In genomic region chr5:106963584-106964512, GRCm38 (mm10) we compare ENCODE assay signal across 8 mouse cellular contexts. TPM values are rescaled to one million over a fixed set of nuclear protein-coding genes. Genes with fewer than 3 reads are reported as not detected.
DNase-seq lines count a peak whose midpoint lies in the region; ATAC-seq and TF ChIP-seq lines count a peak whose summit lies in the region.

TSS of gene Cdc7 (plus strand) at chr5:106964322.

- H3K27me3 ChIP-seq in forebrain, embryonic 15.5 days: no peaks in the 10 kb centered on the region
- H3K27me3 ChIP-seq in lung, embryonic 14.5 days (ENCODE audit: insufficient read depth, low read length): no peaks in the 10 kb centered on the region
- H3K27me3 ChIP-seq in thymus, adult 2 months (ENCODE audit: control insufficient read depth, insufficient read depth, low read length): no peaks in the 10 kb centered on the region

- TF ChIP-seq POLR2A in olfactory bulb, adult 2 months (IDR thresholded peaks at IDR 0.05; ENCODE audit: insufficient read depth, low read depth, low read length): peak; percentile 43; the same call in 1 of the 2 replicates
- TF ChIP-seq POLR2A in thymus, adult 2 months (IDR thresholded peaks at IDR 0.05; ENCODE audit: control insufficient read depth, extremely low read depth, insufficient read depth, low read length, poor library complexity): peak; percentile 37; the same call in 1 of the 2 replicates

- ATAC-seq in forebrain, embryonic 15.5 days (replicated peaks): peak; percentile 96
- peak; percentile 93 for ATAC-seq in lung, embryonic 14.5 days (ENCODE audit: insufficient read depth)

- peak within 1 kb of the TSS; percentile 84 for H3K9ac ChIP-seq in forebrain, embryonic 15.5 days (replicated peaks)
- H3K9ac ChIP-seq in lung, embryonic 14.5 days: peak within 1 kb of the TSS; percentile 76

- 5% methylated on average over 54 of the region's 54 CpGs for WGBS in forebrain, embryonic 15.5 days
- 5% methylated on average over 52 of the region's 54 CpGs for WGBS in lung, embryonic 14.5 days
- 6% methylated on average over 54 of the region's 54 CpGs for WGBS in olfactory bulb, adult 2 months
- WGBS in thymus, adult 2 months: 8% methylated on average over 54 of the region's 54 CpGs

- H3K9me3 ChIP-seq in forebrain, embryonic 15.5 days: no peaks in the 10 kb centered on the region
- no peaks in the 10 kb centered on the region for H3K9me3 ChIP-seq in lung, embryonic 14.5 days (ENCODE audit: low read depth, low read length)

- intact Hi-C loops in heart, postnatal 36 days (cut with DNase I): loop anchor here (10.0 kb wide), 2 partner anchors 99 to 631 kb away; partner anchors contain the start of genes Glmn and Rpap2

- H3K4me1 ChIP-seq in forebrain, embryonic 15.5 days: peaks cover 15% of the 10 kb centered on the region
- H3K4me1 ChIP-seq in lung, embryonic 14.5 days (ENCODE audit: insufficient read depth): 0 out of 2 replicates have a peak, but pooled peaks cover 5% of the 10 kb centered on the region
- 0 out of 2 replicates have a peak, but pooled peaks cover 2% of the 10 kb centered on the region for H3K4me1 ChIP-seq in olfactory bulb, adult 2 months (ENCODE audit: control insufficient read depth, insufficient read depth, low read length)
- peaks cover 3% of the 10 kb centered on the region for H3K4me1 ChIP-seq in thymus, adult 2 months (replicated peaks; ENCODE audit: control insufficient read depth, insufficient read depth, low read length)

- H3K4me2 ChIP-seq in forebrain, embryonic 15.5 days (replicated peaks): peak within 1 kb of the TSS; percentile 80
- peak within 1 kb of the TSS; percentile 85 for H3K4me2 ChIP-seq in lung, embryonic 14.5 days

- no peaks in the 10 kb centered on the region for H3K36me3 ChIP-seq in forebrain, embryonic 15.5 days
- peaks cover 17% of the 10 kb centered on the region for H3K36me3 ChIP-seq in lung, embryonic 14.5 days (ENCODE audit: insufficient read depth)
- H3K36me3 ChIP-seq in thymus, adult 2 months (ENCODE audit: control insufficient read depth, insufficient read depth, low read length): no peaks in the 10 kb centered on the region

- peak; percentile 39 for TF ChIP-seq CTCF in layer of hippocampus, adult 2 months (conservative IDR thresholded peaks at IDR 0.05)
- no peak for TF ChIP-seq CTCF in lung, embryonic 14.5 days (IDR thresholded peaks at IDR 0.05; ENCODE audit: low read depth)
- TF ChIP-seq CTCF in olfactory bulb, adult 2 months (IDR thresholded peaks at IDR 0.05; ENCODE audit: insufficient read depth, low read depth, low read length): no peak
- TF ChIP-seq CTCF in thymus, adult 2 months (IDR thresholded peaks at IDR 0.05; ENCODE audit: borderline replicate concordance, control insufficient read depth, extremely low read depth, insufficient read depth, low read length, poor library complexity): no peak

- peak within 1 kb of the TSS; percentile 81 for H3K27ac ChIP-seq in forebrain, embryonic 15.5 days (replicated peaks)
- H3K27ac ChIP-seq in layer of hippocampus, adult 2 months: peak within 1 kb of the TSS; percentile 77
- peak within 1 kb of the TSS; percentile 58 for H3K27ac ChIP-seq in lung, embryonic 14.5 days (ENCODE audit: low read depth)
- H3K27ac ChIP-seq in olfactory bulb, adult 2 months (ENCODE audit: insufficient read depth, low read depth, low read length): no peak within 1 kb of the TSS
- H3K27ac ChIP-seq in thymus, adult 2 months (ENCODE audit: control insufficient read depth, insufficient read depth, low read length): no peak within 1 kb of the TSS

- peak within 1 kb of the TSS; percentile 91 for H3K4me3 ChIP-seq in forebrain, embryonic 15.5 days
- H3K4me3 ChIP-seq in layer of hippocampus, adult 2 months: peak within 1 kb of the TSS; percentile 100
- peak within 1 kb of the TSS; percentile 77 for H3K4me3 ChIP-seq in lung, embryonic 14.5 days (ENCODE audit: low read depth, low read length)
- peak within 1 kb of the TSS; percentile 62 for H3K4me3 ChIP-seq in olfactory bulb, adult 2 months (ENCODE audit: insufficient read depth, low read depth, low read length)
- peak within 1 kb of the TSS; percentile 68 for H3K4me3 ChIP-seq in thymus, adult 2 months (ENCODE audit: control insufficient read depth, insufficient read depth, low read length)

- peak; percentile 94 for DNase-seq in ES-CJ7 (ENCODE audit: low read depth, low spot score)
- DNase-seq in cerebellum, adult 11 months: peak; percentile 94
- peak; percentile 95 to 97 for DNase-seq in heart, postnatal 36 days
- peak; percentile 91 to 92 for DNase-seq in layer of hippocampus, adult 2 months (ENCODE audit: low spot score in 2 of 2)
- peak; percentile 99 for DNase-seq in lung, embryonic 14.5 days
- DNase-seq in thymus, adult 2 months: peak; percentile 95

RNA-seq across cellular contexts. Expression of gene Cdc7, which starts in this region (rescaled TPM):
- polyA plus RNA-seq in forebrain, embryonic 15.5 days (2015; fragmentation: Nextera tagmentation; extraction: Ambion mirVana): 41.9 and 45.8 TPM in 2 replicates
- under 1 TPM; 0.39 to 0.60 TPM for total RNA-seq in heart, postnatal 36 days (2021)
- total RNA-seq in layer of hippocampus, adult 2 months (2021): 10 to 100 TPM; 18.9 to 19.7 TPM
- 55.1 and 56.6 TPM in 2 replicates for polyA plus RNA-seq in lung, embryonic 14.5 days (2014; fragmentation: Nextera tagmentation; extraction: Ambion mirVana)
- polyA plus RNA-seq in olfactory bulb, adult 2 months (2012; ENCODE audit: insufficient read depth, insufficient read length, low replicate concordance, missing spikeins): not detected in 2 replicates
- 26.8 and 32.1 TPM in 2 replicates for polyA plus RNA-seq in thymus, adult 2 months (2012; rRNA removed)

Comparison
In these comparisons a context has a peak if more than half of its experiments do, and no peak if none do; other contexts are left out.
1. RNA of gene Cdc7 (total RNA-seq): 18.9 to 19.7 TPM in layer of hippocampus, adult 2 months; 0.39 to 0.60 TPM in heart, postnatal 36 days; every median in the first group is over 10 times any median in the second.
2. Peak in DNase-seq in heart, postnatal 36 days; RNA of the gene not detected or under 1 TPM.
3. H3K27ac ChIP-seq: peak in forebrain, embryonic 15.5 days (single experiment), layer of hippocampus, adult 2 months (single experiment) and lung, embryonic 14.5 days (single experiment); none in olfactory bulb, adult 2 months (single experiment) and thymus, adult 2 months (single experiment).
4. Peak in every context shown above with its lines, with median percentiles within 50 percentile points of each other: DNase-seq and H3K4me3 ChIP-seq.